Mouse (Mus musculus) bone marrow, adult 2 months (tissue): Measurements from ENCODE around the gene Ccdc9.

Experiments used
- CTCF ChIP-seq: fragments of 200-500 bp; IDR thresholded peaks from 2 replicates; pipeline ENCODE4 v1.5.1; 2011; ENCODE audit warnings: low read length, control low read depth; ENCODE audit not compliant: control insufficient read depth, insufficient read depth
- POLR2A ChIP-seq: fragments of 200-500 bp; IDR thresholded peaks from 2 replicates; pipeline ENCODE4 v1.6.1; 2011; ENCODE audit warnings: low read depth, mild to moderate bottlenecking, control low read depth, low read length, borderline replicate concordance; ENCODE audit not compliant: control insufficient read depth

- TF ChIP-seq POLR2A (no peak), CTCF (no peak)
These were observed 27.7 kb upstream of the Ccdc9 start for GRCm38 (mm10) chr7:16314221-16314775.
